Mouse (Mus musculus) hindbrain, postnatal 0 days (tissue): ENCODE results near the gene Sytl4. TPM values are rescaled to one million over a fixed set of nuclear protein-coding genes. Genes with fewer than 3 reads are reported as not detected.
A peak's percentile ranks its signal among the peaks of the same experiment; 100 is the strongest.

Source experiments
- ATAC-seq: fragments of 200-750 bp; cut with Nextera tagmentation; 2 replicates; pipeline ENCODE4 v1.8.0; 2017; ENCODE audit warnings: mild to moderate bottlenecking, moderate TSS enrichment, moderate library complexity
- DNase-seq: peaks from one replicate; pipeline ENCODE4 v3.0.0-alpha.2; 2015; ENCODE audit warnings: low spot score
- H3K27ac ChIP-seq: fragments of 300-500 bp; sonication (generic); 2 replicates; pipeline ENCODE4 v1.5.1; 2014; ENCODE audit warnings: mild to moderate bottlenecking
- H3K27me3 ChIP-seq: fragments of 300-500 bp; sonication (generic); 2 replicates; pipeline ENCODE4 v1.6.1; 2014; ENCODE audit warnings: low read length, mixed read lengths; ENCODE audit not compliant: insufficient read depth
- H3K36me3 ChIP-seq: fragments of 300-500 bp; sonication (generic); 2 replicates; pipeline ENCODE4 v1.6.1; 2014; ENCODE audit warnings: low read length, mixed read lengths; ENCODE audit not compliant: insufficient read depth
- H3K4me1 ChIP-seq: fragments of 300-500 bp; sonication (generic); 2 replicates; pipeline ENCODE4 v1.6.1; 2014; ENCODE audit warnings: antibody characterized with exemption, low read length, mixed read lengths; ENCODE audit not compliant: insufficient read depth
- H3K4me2 ChIP-seq: fragments of 300-500 bp; sonication (generic); 2 replicates; pipeline ENCODE4 v1.6.1; 2014; ENCODE audit warnings: low read depth, mild to moderate bottlenecking, low read length, moderate library complexity, mixed read lengths
- H3K4me3 ChIP-seq: fragments of 300-500 bp; sonication (generic); 2 replicates; pipeline ENCODE4 v1.5.1; 2014; ENCODE audit warnings: low read length
- H3K9ac ChIP-seq: fragments of 300-500 bp; sonication (generic); replicated peaks from 2 replicates; pipeline ENCODE4 v1.6.1; 2014; ENCODE audit warnings: mild to moderate bottlenecking, low read length, moderate library complexity, mixed read lengths
- H3K9me3 ChIP-seq: fragments of 300-500 bp; sonication (generic); 2 replicates; pipeline ENCODE4 v1.6.1; 2016; ENCODE audit warnings: low read length, mixed read lengths
- CTCF ChIP-seq: IDR thresholded peaks from 2 replicates; pipeline ENCODE4 v1.5.1; 2016; ENCODE audit warnings: antibody characterized with exemption, control low read depth, low read depth
- WGBS: fragments of 180-500 bp; shearing (Covaris S2); extraction: QIAGEN DNeasy Blood & Tissue Kit; methylation state at CpG from one replicate; pipeline ENCODE4 v1.1.7; 2014; 5-methylcytosine and 5-hydroxymethylcytosine counted together
- polyA plus RNA-seq: library from polyadenylated mRNA; unstranded; fragments of >200 nt; fragmentation: Nextera tagmentation; extraction: Ambion mirVana; gene quantifications from 2 replicates; pipeline ENCODE4 v1.2.1, GENCODE M21; 2015
- total RNA-seq: library from RNA; depleted of rRNA; stranded (reverse); fragments of >200 nt; gene quantifications from 2 replicates; pipeline ENCODE4 v1.2.3, GENCODE M21; 2014; rRNA removed

Sytl4 gene
- total and polyA plus RNA-seq, 2 experiments from 2014 or later = 0.46 to 0.89 TPM

GRCm38 (mm10) chrX:133913006-133913405 lies 68.6 kb downstream of the Sytl4 start:
- 79% methylated on average over 3 of the region's 3 CpGs for WGBS
- no peak for ATAC-seq
- H3K4me3 ChIP-seq = no peak overlapping the region
- H3K27me3 ChIP-seq = no peaks in the 10 kb centered on the region
- H3K9ac ChIP-seq = no peak overlapping the region
- DNase-seq = no peak
- H3K4me1 ChIP-seq = no peaks in the 10 kb centered on the region
- TF ChIP-seq CTCF = no peak
- no peak overlapping the region for H3K27ac ChIP-seq
- no peaks in the 10 kb centered on the region for H3K9me3 ChIP-seq
- H3K36me3 ChIP-seq = no peaks in the 10 kb centered on the region
- no peak overlapping the region for H3K4me2 ChIP-seq

- no peak overlapping the region for H3K27ac ChIP-seq
- DNase-seq = peak; percentile 14
- WGBS = 46% methylated on average over 10 of the region's 10 CpGs
- no peak overlapping the region for H3K4me3 ChIP-seq
- no peak for TF ChIP-seq CTCF
- no peaks in the 10 kb centered on the region for H3K9me3 ChIP-seq
- no peaks in the 10 kb centered on the region for H3K27me3 ChIP-seq
- no peaks in the 10 kb centered on the region for H3K4me1 ChIP-seq
- H3K36me3 ChIP-seq = no peaks in the 10 kb centered on the region
- H3K4me2 ChIP-seq = no peak overlapping the region
- ATAC-seq = no peak
- H3K9ac ChIP-seq = no peak overlapping the region
Measured at GRCm38 (mm10) chrX:133911397-133912103, 70.1 kb downstream of the Sytl4 start.

GRCm38 (mm10) chrX:133908261-133908660 lies 73.4 kb downstream of the Sytl4 start, which contains the start of gene Srpx2:
Gene Srpx2, plus strand, starts transcription at chrX:133908426.
- H3K4me3 ChIP-seq = no peak within 1 kb of the TSS
- 49% methylated on average over 3 of the region's 3 CpGs for WGBS
- no peaks in the 10 kb centered on the region for H3K27me3 ChIP-seq
- ATAC-seq = no peak
- TF ChIP-seq CTCF = no peak
- H3K9me3 ChIP-seq = no peaks in the 10 kb centered on the region
- H3K4me1 ChIP-seq = no peaks in the 10 kb centered on the region
- H3K36me3 ChIP-seq = no peaks in the 10 kb centered on the region
- DNase-seq = no peak
- no peak within 1 kb of the TSS for H3K27ac ChIP-seq
- H3K9ac ChIP-seq = no peak within 1 kb of the TSS
- H3K4me2 ChIP-seq = no peak within 1 kb of the TSS

- H3K27ac ChIP-seq = peak within 1 kb of the TSS; percentile 67
- ATAC-seq (peak; percentile 98), DNase-seq (peak; percentile 94)
- peak within 1 kb of the TSS; percentile 70 for H3K9ac ChIP-seq
- WGBS = 27% methylated on average over 33 of the region's 33 CpGs
- TF ChIP-seq CTCF = peak; percentile 53
- no peaks in the 10 kb centered on the region for H3K27me3 ChIP-seq
- H3K36me3 ChIP-seq = peaks cover 4% of the 10 kb centered on the region; the same call in 1 of the 2 replicates
- peak within 1 kb of the TSS; percentile 54 for H3K4me2 ChIP-seq
- no peaks in the 10 kb centered on the region for H3K9me3 ChIP-seq
- no peaks in the 10 kb centered on the region for H3K4me1 ChIP-seq
- peak within 1 kb of the TSS; percentile 51 for H3K4me3 ChIP-seq
Measured at GRCm38 (mm10) chrX:133898014-133898542, 83.5 kb downstream of the Sytl4 start, which contains the start of gene Tspan6. Gene Tspan6, minus strand, starts transcription at chrX:133898429.

- Histone ChIP-seq H3K27ac (no peak overlapping the region), H3K9ac (no peak overlapping the region), H3K4me3 (no peak overlapping the region), H3K4me2 (no peak overlapping the region), H3K36me3 (no peaks in the 10 kb centered on the region), H3K9me3 (no peaks in the 10 kb centered on the region), H3K4me1 (no peaks in the 10 kb centered on the region), H3K27me3 (no peaks in the 10 kb centered on the region)
- no peak for DNase-seq
- TF ChIP-seq CTCF = no peak
- WGBS = 79% methylated on average over 5 of the region's 5 CpGs
- ATAC-seq = no peak
Measured at GRCm38 (mm10) chrX:133888111-133888510, 93.5 kb downstream of the Sytl4 start.

GRCm38 (mm10) chrX:133887308-133887707 lies 94.3 kb downstream of the Sytl4 start:
- no peak for TF ChIP-seq CTCF
- WGBS = 90% methylated on average over 3 of the region's 3 CpGs
- Histone ChIP-seq H3K27ac (no peak overlapping the region), H3K4me2 (no peak overlapping the region), H3K9ac (no peak overlapping the region), H3K4me1 (no peaks in the 10 kb centered on the region), H3K27me3 (no peaks in the 10 kb centered on the region), H3K4me3 (no peak overlapping the region), H3K9me3 (no peaks in the 10 kb centered on the region), H3K36me3 (no peaks in the 10 kb centered on the region)
- DNase-seq = no peak
- ATAC-seq = no peak

Other genes with a start within 250 kb of the Sytl4 start
- not detected in 2 replicates for gene Tnmd, start 130.8 kb downstream of the Sytl4 start, total RNA-seq
- gene Tnmd, start 130.8 kb downstream of the Sytl4 start, polyA plus RNA-seq = 1.1 and 1.2 TPM in 2 replicates
- gene Tspan6, start 83.4 kb downstream of the Sytl4 start, total RNA-seq = 149 and 156 TPM in 2 replicates
- gene Tspan6, start 83.4 kb downstream of the Sytl4 start, polyA plus RNA-seq = 262 and 267 TPM in 2 replicates
- 1.7 and 2.3 TPM in 2 replicates for gene Srpx2, start 73.4 kb downstream of the Sytl4 start, total RNA-seq
- gene Srpx2, start 73.4 kb downstream of the Sytl4 start, polyA plus RNA-seq = 1.1 and 1.6 TPM in 2 replicates
- 86.0 and 99.2 TPM in 2 replicates for gene Cstf2, start 77.4 kb upstream of the Sytl4 start, total RNA-seq
- 49.5 and 49.6 TPM in 2 replicates for gene Cstf2, start 77.4 kb upstream of the Sytl4 start, polyA plus RNA-seq
- gene Xkrx, start 180.3 kb upstream of the Sytl4 start, total RNA-seq = 0.31 and 0.36 TPM in 2 replicates
- gene Xkrx, start 180.3 kb upstream of the Sytl4 start, polyA plus RNA-seq = 0.86 and 0.90 TPM in 2 replicates
- not detected in 2 replicates for gene Arl13a, start 205.7 kb upstream of the Sytl4 start, total RNA-seq
- not detected in 2 replicates for gene Arl13a, start 205.7 kb upstream of the Sytl4 start, polyA plus RNA-seq
- not detected in 2 replicates for gene Nox1, start 240.1 kb upstream of the Sytl4 start, total RNA-seq
- gene Nox1, start 240.1 kb upstream of the Sytl4 start, polyA plus RNA-seq = 0.09 and 0.37 TPM in 2 replicates